Mouse (Mus musculus) heart, embryonic 14.5 days (tissue): ENCODE results near the gene Lamc2. TPM values are rescaled to one million over a fixed set of nuclear protein-coding genes. Genes with fewer than 3 reads are reported as not detected.

Experiments used
- ATAC-seq: fragments of 200-750 bp; cut with Nextera tagmentation; 2 replicates; pipeline ENCODE4 v1.8.0; 2017; ENCODE audit warnings: low read depth, moderate TSS enrichment; ENCODE audit not compliant: insufficient number of reproducible peaks, insufficient read depth, low FRiP score
- H3K27ac ChIP-seq, 2 experiments: fragments of 200-500 bp in 1 of 2; fragments of 300-500 bp in 1 of 2; sonication (generic) in 1 of 2; replicated peaks in 1 of 2; 2 replicates each; pipeline ENCODE4 v1.5.1; 2012 to 2014; ENCODE audit warnings: low read depth in 2 of 2, low read length in 2 of 2, control low read depth in 1 of 2, mild to moderate bottlenecking in 1 of 2, mixed read lengths in 1 of 2; ENCODE audit not compliant: control insufficient read depth in 1 of 2, insufficient read depth in 1 of 2
- H3K27me3 ChIP-seq: fragments of 300-500 bp; sonication (generic); 2 replicates; pipeline ENCODE4 v1.6.1; 2014; ENCODE audit warnings: mild to moderate bottlenecking, low read length, control low read depth; ENCODE audit not compliant: control insufficient read depth, insufficient read depth
- H3K36me3 ChIP-seq: fragments of 300-500 bp; sonication (generic); 2 replicates; pipeline ENCODE4 v1.6.1; 2014; ENCODE audit warnings: mild to moderate bottlenecking, control low read depth, low read length, mixed read lengths; ENCODE audit not compliant: control insufficient read depth, insufficient read depth
- H3K4me1 ChIP-seq, 2 experiments: fragments of 200-500 bp in 1 of 2; fragments of 300-500 bp in 1 of 2; sonication (generic) in 1 of 2; 2 replicates each; pipeline ENCODE4 v1.6.1; 2012 to 2014; ENCODE audit warnings: low read length in 2 of 2, control low read depth in 1 of 2, mixed read lengths in 1 of 2; ENCODE audit not compliant: control insufficient read depth in 2 of 2, insufficient read depth in 2 of 2
- H3K4me2 ChIP-seq: fragments of 300-500 bp; sonication (generic); 2 replicates; pipeline ENCODE4 v1.6.1; 2014; ENCODE audit warnings: mild to moderate bottlenecking, low read length
- H3K4me3 ChIP-seq, 2 experiments: fragments of 200-500 bp in 1 of 2; fragments of 300-500 bp in 1 of 2; sonication (generic) in 1 of 2; 2 replicates each; pipeline ENCODE4 v1.5.1; 2012 to 2014; ENCODE audit warnings: low read length in 2 of 2, mild to moderate bottlenecking in 2 of 2, control low read depth in 1 of 2, low read depth in 1 of 2, moderate library complexity in 1 of 2; ENCODE audit not compliant: control insufficient read depth in 1 of 2, insufficient read depth in 1 of 2
- H3K9ac ChIP-seq: fragments of 300-500 bp; sonication (generic); 2 replicates; pipeline ENCODE4 v1.6.1; 2014; ENCODE audit warnings: mild to moderate bottlenecking, low read length
- H3K9me3 ChIP-seq: fragments of 300-500 bp; sonication (generic); 2 replicates; pipeline ENCODE4 v1.6.1; 2016; ENCODE audit warnings: low read length, control low read depth; ENCODE audit not compliant: control insufficient read depth
- WGBS: fragments of 180-500 bp; shearing (Covaris S2); extraction: QIAGEN DNeasy Blood & Tissue Kit; methylation state at CpG from one replicate; pipeline ENCODE4 v1.1.7; 2014; 5-methylcytosine and 5-hydroxymethylcytosine counted together
- polyA plus RNA-seq: library from polyadenylated mRNA; unstranded; fragments of >200 nt; fragmentation: Nextera tagmentation; extraction: Ambion mirVana; gene quantifications from 2 replicates; pipeline ENCODE4 v1.2.1, GENCODE M21; 2014

The Lamc2 gene
- polyA plus RNA-seq, result 10.5 and 11.3 TPM in 2 replicates

DNA sequence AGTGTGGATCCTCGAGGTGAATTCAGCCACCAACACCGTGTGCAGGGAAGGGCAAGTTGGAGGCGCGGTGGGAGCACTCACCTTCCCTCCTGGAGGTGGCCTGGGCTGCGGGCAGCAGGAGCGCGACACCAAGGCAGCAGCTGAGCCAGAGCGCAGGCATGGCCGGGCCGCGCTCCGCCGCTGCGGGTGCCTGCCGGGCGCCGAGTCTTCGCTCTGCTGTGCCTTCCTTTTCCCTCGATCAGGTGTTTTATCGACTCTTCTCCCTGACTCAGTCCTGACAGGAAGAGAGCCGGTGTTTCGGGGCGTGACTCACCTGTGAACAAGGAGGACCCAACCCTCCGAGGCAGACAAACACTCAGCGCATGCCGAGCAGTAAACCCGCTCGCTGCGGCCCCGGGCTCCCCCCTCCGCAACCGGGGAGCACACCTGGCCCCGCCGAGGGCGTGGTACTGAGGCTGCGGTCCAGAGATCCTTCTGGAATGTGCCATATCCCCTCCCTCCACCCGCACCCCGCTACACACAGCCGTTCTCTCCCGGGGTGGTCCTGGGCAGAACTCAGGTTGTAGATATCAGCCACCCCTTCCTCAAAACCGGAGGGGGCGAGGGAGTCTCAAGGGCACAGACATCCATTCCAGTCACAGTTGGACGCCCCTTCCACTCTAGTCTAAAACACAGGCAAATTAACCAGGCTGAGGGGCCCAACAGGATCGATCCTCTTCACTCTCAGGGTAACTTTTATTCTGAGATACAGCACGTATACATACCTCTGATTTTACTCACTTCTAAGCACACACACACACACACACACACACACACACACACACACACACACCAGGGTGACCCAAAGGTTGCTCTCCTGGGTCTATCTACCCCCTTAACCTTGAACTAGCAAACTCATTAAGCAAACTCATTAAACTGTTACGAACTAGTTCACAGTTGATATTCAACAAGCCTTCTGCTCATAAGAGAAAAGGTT lies at the start of gene Lamc2:
Gene Lamc2, minus strand, starts transcription at position 620 of the 976 bp plus-strand sequence.
- peak within 1 kb of the TSS; percentile 79 for H3K9ac ChIP-seq
- no peaks in the 10 kb centered on the region; the same call in 1 of the 2 replicates for H3K27me3 ChIP-seq
- WGBS, result 6% methylated on average over 45 of the region's 46 CpGs
- peak within 1 kb of the TSS; percentile 89 for H3K4me2 ChIP-seq
- no peaks in the 10 kb centered on the region for H3K9me3 ChIP-seq
- peaks cover 9 to 33% of the 10 kb centered on the region in 2 experiments for H3K4me1 ChIP-seq
- no peaks in the 10 kb centered on the region for H3K36me3 ChIP-seq
- H3K27ac ChIP-seq, result no peak within 1 kb of the TSS; a peak in 1 of 4 replicates
- no peak for ATAC-seq
- H3K4me3 ChIP-seq, result peak within 1 kb of the TSS; percentile 45 to 56

DNA sequence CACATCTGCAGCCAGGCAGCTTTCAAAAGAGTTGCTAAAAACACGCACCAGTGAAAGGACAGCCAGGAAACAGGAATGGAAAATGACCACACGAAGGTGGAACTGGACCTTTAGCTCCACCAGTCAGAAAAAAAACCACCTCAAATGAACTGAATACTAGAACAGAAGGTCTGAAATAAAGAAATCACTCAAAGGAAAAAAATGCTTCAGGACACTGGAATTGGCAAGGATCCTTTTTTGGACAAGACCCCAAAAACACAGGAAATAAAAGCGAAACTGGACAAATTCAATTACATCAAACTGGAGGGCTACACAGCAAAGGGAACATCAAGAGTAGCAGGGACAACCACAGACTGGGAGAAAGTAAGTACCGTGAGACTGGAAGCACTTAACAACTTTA lies 49.3 kb upstream of the Lamc2 start:
- 75% methylated on average over 4 of the region's 4 CpGs for WGBS
- Histone ChIP-seq H3K4me3 (no peak overlapping the region), H3K4me1 (no peaks in the 10 kb centered on the region), H3K9me3 (no peaks in the 10 kb centered on the region), H3K27me3 (no peaks in the 10 kb centered on the region), H3K9ac (no peak overlapping the region), H3K27ac (peak overlapping the region; percentile 41 to 70), H3K36me3 (peaks cover 85% of the 10 kb centered on the region), H3K4me2 (no peak overlapping the region)
- no peak for ATAC-seq

DNA sequence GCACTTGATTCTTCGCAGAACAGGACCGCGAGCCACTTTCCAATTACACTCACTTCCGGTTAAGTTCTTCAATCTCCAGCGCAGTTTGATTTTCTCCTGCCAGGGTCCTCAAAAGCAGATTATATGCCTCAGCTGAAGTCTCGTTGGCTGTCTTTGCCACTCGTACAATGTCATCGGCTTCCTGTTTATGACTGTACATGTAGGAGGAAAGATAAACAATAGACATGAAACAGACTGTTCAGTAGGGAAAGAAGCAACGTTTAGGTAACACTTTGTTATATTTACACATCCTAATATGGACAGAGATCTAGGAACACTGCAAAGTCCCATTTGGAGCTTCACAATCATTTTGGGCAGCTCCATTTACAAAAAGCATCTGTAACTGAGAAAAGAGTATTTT lies 45.4 kb upstream of the Lamc2 start:
- no peaks in the 10 kb centered on the region for H3K9me3 ChIP-seq
- H3K9ac ChIP-seq, result no peak overlapping the region
- 78% methylated on average over 9 of the region's 9 CpGs for WGBS
- no peak overlapping the region for H3K4me3 ChIP-seq
- H3K27ac ChIP-seq, result no peak overlapping the region
- no peaks in the 10 kb centered on the region for H3K4me1 ChIP-seq
- no peaks in the 10 kb centered on the region for H3K27me3 ChIP-seq
- H3K36me3 ChIP-seq, result peaks cover 92% of the 10 kb centered on the region
- H3K4me2 ChIP-seq, result no peak overlapping the region
- no peak for ATAC-seq

DNA sequence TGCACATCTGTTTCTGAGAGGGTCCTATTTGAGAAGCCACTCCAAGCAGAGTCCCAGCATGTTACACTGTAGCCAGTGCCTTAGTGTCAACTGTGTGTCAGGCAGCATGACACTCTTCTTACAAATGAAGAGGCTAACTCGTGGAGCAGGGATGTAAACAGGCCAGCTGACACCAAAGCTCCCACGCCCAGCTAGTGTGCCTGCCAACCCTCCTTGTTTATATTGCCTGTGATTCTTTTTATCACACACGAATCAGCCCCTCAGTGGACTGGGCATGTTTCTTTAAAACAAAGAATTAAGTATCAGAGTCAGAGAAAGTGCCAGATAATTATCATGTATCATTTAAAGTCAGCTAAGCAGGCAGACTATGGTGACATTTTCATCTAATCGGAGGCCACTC lies 41.7 kb upstream of the Lamc2 start:
- Histone ChIP-seq H3K4me3 (no peak overlapping the region), H3K36me3 (peaks cover 99% of the 10 kb centered on the region), H3K27ac (no peak overlapping the region), H3K4me2 (no peak overlapping the region), H3K4me1 (no peaks in the 10 kb centered on the region; a peak in 1 of 4 replicates), H3K27me3 (no peaks in the 10 kb centered on the region), H3K9me3 (no peaks in the 10 kb centered on the region), H3K9ac (no peak overlapping the region)
- ATAC-seq, result no peak
- WGBS, result 60% methylated on average over 4 of the region's 4 CpGs

DNA sequence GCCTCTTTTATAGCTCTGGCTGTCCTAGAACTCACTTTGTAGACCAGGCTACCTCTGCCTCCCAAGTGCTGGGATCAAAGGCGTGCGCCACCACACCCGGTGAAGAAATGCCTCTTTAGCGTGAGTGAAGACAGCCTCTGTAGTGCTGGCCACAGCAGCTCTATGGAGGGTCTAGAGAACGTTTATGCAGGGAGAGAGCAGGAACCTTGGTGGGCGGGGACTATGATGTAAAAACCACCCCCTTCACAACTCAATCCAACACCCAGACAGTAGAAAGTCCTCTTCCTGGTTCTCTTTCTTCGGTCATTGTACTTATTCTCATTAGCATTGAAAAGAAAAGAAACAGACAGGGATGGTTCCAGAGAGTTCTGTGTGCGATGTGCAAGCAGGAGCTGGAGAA lies 40.8 kb upstream of the Lamc2 start:
- no peak overlapping the region for H3K4me3 ChIP-seq
- peaks cover 98% of the 10 kb centered on the region for H3K36me3 ChIP-seq
- no peak overlapping the region for H3K9ac ChIP-seq
- no peak overlapping the region for H3K27ac ChIP-seq
- no peak overlapping the region for H3K4me2 ChIP-seq
- 77% methylated on average over 8 of the region's 8 CpGs for WGBS
- H3K9me3 ChIP-seq, result no peaks in the 10 kb centered on the region
- H3K27me3 ChIP-seq, result no peaks in the 10 kb centered on the region
- ATAC-seq, result no peak
- no peaks in the 10 kb centered on the region; a peak in 1 of 4 replicates for H3K4me1 ChIP-seq

DNA sequence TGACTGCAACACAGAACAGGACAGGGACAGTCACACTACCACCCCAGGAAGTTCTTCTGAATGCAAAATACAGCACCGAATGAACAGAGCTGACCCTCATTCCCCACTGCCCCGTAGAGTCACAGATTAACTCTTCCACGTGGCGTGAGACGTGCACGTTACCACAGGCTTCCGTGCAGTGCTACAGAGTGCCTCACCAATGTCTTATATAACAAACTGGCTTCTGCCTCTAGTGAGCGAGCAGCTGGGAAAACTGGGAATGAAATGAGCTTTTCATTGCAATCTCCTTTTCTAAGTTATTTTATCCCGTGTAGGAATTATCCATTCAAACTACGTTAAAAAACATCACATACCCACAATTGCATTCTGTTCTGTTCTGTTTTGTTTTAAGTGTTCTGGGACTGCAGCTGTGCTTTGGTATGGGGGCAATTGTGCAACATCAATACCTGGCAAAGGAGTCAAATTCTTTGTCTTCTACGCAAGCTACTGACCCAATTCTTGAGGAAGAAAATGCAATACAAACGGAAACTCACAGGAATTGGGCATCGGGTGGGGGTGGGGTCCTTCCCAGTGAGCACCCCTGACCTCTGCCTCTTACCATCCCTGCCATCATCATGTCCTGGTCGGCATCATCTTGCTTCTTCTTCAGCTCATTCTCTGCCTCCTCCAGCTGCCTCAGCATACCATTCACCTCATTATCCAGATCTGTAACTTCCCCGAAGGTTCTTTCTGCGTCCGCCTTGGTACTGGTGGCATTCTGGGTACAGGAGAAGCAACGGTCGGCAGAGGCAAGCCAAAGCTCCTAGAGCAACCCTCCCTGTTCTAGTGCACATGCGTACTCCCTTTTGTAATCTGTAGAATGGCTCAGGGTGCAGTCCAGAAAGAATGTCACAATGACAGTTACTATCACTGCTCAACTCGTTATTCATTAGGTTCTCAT lies 39.8 kb upstream of the Lamc2 start:
- peak overlapping the region in 1 of 2 experiments; percentile 69; a peak in 1 of 4 replicates for H3K27ac ChIP-seq
- WGBS, result 86% methylated on average over 21 of the region's 21 CpGs
- H3K36me3 ChIP-seq, result peaks cover 98% of the 10 kb centered on the region
- no peaks in the 10 kb centered on the region for H3K9me3 ChIP-seq
- H3K4me1 ChIP-seq, result no peaks in the 10 kb centered on the region; a peak in 1 of 4 replicates
- no peaks in the 10 kb centered on the region for H3K27me3 ChIP-seq
- no peak overlapping the region for H3K9ac ChIP-seq
- ATAC-seq, result no peak
- no peak overlapping the region for H3K4me3 ChIP-seq
- no peak overlapping the region for H3K4me2 ChIP-seq

DNA sequence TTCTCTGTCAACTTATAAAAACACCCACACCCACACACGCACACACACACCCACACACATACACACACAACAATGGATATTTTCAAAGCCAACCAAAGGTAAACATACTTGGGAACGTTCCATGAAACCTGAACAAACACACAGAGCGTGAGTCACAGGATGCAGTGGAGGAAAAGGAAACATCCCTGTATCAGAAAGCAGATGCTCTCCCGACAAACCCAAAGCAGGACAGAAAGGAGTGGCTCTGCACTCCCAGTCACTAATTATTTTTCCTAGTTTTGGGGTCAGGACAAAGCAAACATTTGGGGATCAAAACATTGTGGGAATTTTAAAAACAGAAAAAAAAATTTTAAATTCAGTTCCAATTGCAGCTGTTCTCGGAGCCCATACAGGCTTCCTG lies 38.1 kb upstream of the Lamc2 start:
- Histone ChIP-seq H3K36me3 (peaks cover 98% of the 10 kb centered on the region), H3K27me3 (no peaks in the 10 kb centered on the region), H3K4me1 (peaks cover 0 to 2% of the 10 kb centered on the region in 2 experiments; a peak in 1 of 4 replicates), H3K4me2 (no peak overlapping the region), H3K27ac (peak overlapping the region in 1 of 2 experiments; percentile 69; a peak in 1 of 4 replicates), H3K9me3 (no peaks in the 10 kb centered on the region), H3K9ac (no peak overlapping the region), H3K4me3 (no peak overlapping the region)
- WGBS, result 69% methylated on average over 5 of the region's 5 CpGs
- ATAC-seq, result peak; percentile 56; the same call in 1 of the 2 replicates
